Comparison of ENCODE assay signal across 8 mouse cellular contexts in genomic region chr17:86166567-86167319, GRCm38 (mm10). TPM values are rescaled to one million over a fixed set of nuclear protein-coding genes. Genes with fewer than 3 reads are reported as not detected.
DNase-seq lines count a peak whose midpoint lies in the region; ATAC-seq and TF ChIP-seq lines count a peak whose summit lies in the region.

No protein-coding gene starts in this region.

- peak; percentile 47 for DNase-seq in G1E (ENCODE audit: low spot score)
- DNase-seq in hindbrain, embryonic 10.5 days (ENCODE audit: low spot score): peak; percentile 76
- DNase-seq in layer of hippocampus, postnatal 10 days (ENCODE audit: low spot score in 2 of 2): peak; percentile 73 to 80
- peak; percentile 89 for DNase-seq in lung, postnatal 25 days (ENCODE audit: low spot score)
- DNase-seq in retina, postnatal 1 day: peak; percentile 85
- DNase-seq in thymus, postnatal 36 days: peak; percentile 59 to 67

- H3K4me3 ChIP-seq in G1E (ENCODE audit: low read depth, low read length): peak overlapping the region; percentile 85
- peak overlapping the region; percentile 87 for H3K4me3 ChIP-seq in forebrain, embryonic 16.5 days (replicated peaks; ENCODE audit: low read length)
- H3K4me3 ChIP-seq in hindbrain, embryonic 10.5 days: peak overlapping the region; percentile 80

- WGBS in forebrain, embryonic 16.5 days: under 1% methylated on average over 46 of the region's 46 CpGs
- WGBS in hindbrain, embryonic 10.5 days: under 1% methylated on average over 46 of the region's 46 CpGs

- peak overlapping the region; percentile 99 for H3K4me2 ChIP-seq in forebrain, embryonic 16.5 days (ENCODE audit: low read length)

- TF ChIP-seq CTCF in G1E (IDR thresholded peaks at IDR 0.05; ENCODE audit: low read depth, low read length): no peak

- peak overlapping the region; percentile 92 for H3K9ac ChIP-seq in forebrain, embryonic 16.5 days (replicated peaks; ENCODE audit: low read depth, low read length)

- H3K27me3 ChIP-seq in G1E (ENCODE audit: insufficient read depth, low read length): peaks cover 25% of the 10 kb centered on the region
- no peaks in the 10 kb centered on the region for H3K27me3 ChIP-seq in forebrain, embryonic 16.5 days (replicated peaks; ENCODE audit: control insufficient read depth, insufficient read depth, low read length)
- peaks cover 25% of the 10 kb centered on the region for H3K27me3 ChIP-seq in hindbrain, embryonic 10.5 days (ENCODE audit: insufficient read depth, poor library complexity, severe bottlenecking)

- peak; percentile 32 for ATAC-seq in G1E (ENCODE audit: extremely low read depth, insufficient number of reproducible peaks, low FRiP score, poor library complexity, severe bottlenecking)
- peak; percentile 16; the same call in 1 of the 2 replicates for ATAC-seq in cerebellum, adult (ENCODE audit: insufficient number of reproducible peaks, low FRiP score, low TSS enrichment)
- peak; percentile 41 for ATAC-seq in forebrain, embryonic 16.5 days

- peak overlapping the region; percentile 85 for H3K27ac ChIP-seq in forebrain, embryonic 16.5 days (ENCODE audit: low read length)
- peak overlapping the region; percentile 94 for H3K27ac ChIP-seq in hindbrain, embryonic 10.5 days

- H3K36me3 ChIP-seq in G1E (replicated peaks): peaks cover 10% of the 10 kb centered on the region
- no peaks in the 10 kb centered on the region for H3K36me3 ChIP-seq in forebrain, embryonic 16.5 days (ENCODE audit: control insufficient read depth, insufficient read depth)
- no peaks in the 10 kb centered on the region for H3K36me3 ChIP-seq in hindbrain, embryonic 10.5 days

- H3K9me3 ChIP-seq in G1E (replicated peaks): no peaks in the 10 kb centered on the region
- H3K9me3 ChIP-seq in forebrain, embryonic 16.5 days (ENCODE audit: control insufficient read depth, low read length): no peaks in the 10 kb centered on the region
- no peaks in the 10 kb centered on the region for H3K9me3 ChIP-seq in hindbrain, embryonic 10.5 days

- peaks cover 41% of the 10 kb centered on the region for H3K4me1 ChIP-seq in G1E (ENCODE audit: insufficient read depth, low read depth, low read length)
- H3K4me1 ChIP-seq in forebrain, embryonic 16.5 days (replicated peaks; ENCODE audit: control insufficient read depth, insufficient read depth, low read length): peaks cover 29% of the 10 kb centered on the region
- H3K4me1 ChIP-seq in hindbrain, embryonic 10.5 days (replicated peaks): peaks cover 45% of the 10 kb centered on the region

RNA-seq across cellular contexts. Expression of gene Prkce, which starts 0.8 kb away (rescaled TPM):
- total RNA-seq in G1E (2014; fragmentation: Nextera tagmentation): 5.1 and 6.1 TPM in 2 replicates
- total RNA-seq in G1E (2017): 2.5 and 2.7 TPM in 2 replicates
- 2.0 and 2.2 TPM in 2 replicates for polyA plus RNA-seq in G1E (2012)
- 39.9 and 42.9 TPM in 2 replicates for polyA plus RNA-seq in forebrain, embryonic 16.5 days (2015; fragmentation: Nextera tagmentation; extraction: Ambion mirVana)
- 4.4 and 4.9 TPM in 2 replicates for polyA plus RNA-seq in hindbrain, embryonic 10.5 days (2016; fragmentation: Nextera tagmentation; extraction: Ambion mirVana)
- total RNA-seq in layer of hippocampus, postnatal 10 days (2021): 100 to 1,000 TPM; 315 to 338 TPM

RNA-seq across cellular contexts. Expression of gene Srbd1, which starts 21.8 kb away (rescaled TPM):
- total RNA-seq in G1E (2014; fragmentation: Nextera tagmentation) (33.3 and 36.1 TPM in 2 replicates), G1E (2017) (26.6 and 28.3 TPM in 2 replicates)
- 6.2 and 8.9 TPM in 2 replicates for polyA plus RNA-seq in G1E (2012)
- polyA plus RNA-seq in forebrain, embryonic 16.5 days (2015; fragmentation: Nextera tagmentation; extraction: Ambion mirVana): 17.9 and 21.7 TPM in 2 replicates
- polyA plus RNA-seq in hindbrain, embryonic 10.5 days (2016; fragmentation: Nextera tagmentation; extraction: Ambion mirVana): 18.8 and 19.9 TPM in 2 replicates
- 10 to 100 TPM; 14.6 to 14.8 TPM for total RNA-seq in layer of hippocampus, postnatal 10 days (2021)

Comparison
In these comparisons a context has a peak if more than half of its experiments do, and no peak if none do; other contexts are left out.
1. Peak in every context shown above with its lines: DNase-seq, ATAC-seq, H3K4me3 ChIP-seq and H3K27ac ChIP-seq.